Mouse (Mus musculus): Measurements from ENCODE around the gene Lingo1. TPM values are rescaled to one million over a fixed set of nuclear protein-coding genes. Genes with fewer than 3 reads are reported as not detected.

Gene Lingo1
- polyA plus RNA-seq, 1 experiment, result 1.2 TPM

DNA sequence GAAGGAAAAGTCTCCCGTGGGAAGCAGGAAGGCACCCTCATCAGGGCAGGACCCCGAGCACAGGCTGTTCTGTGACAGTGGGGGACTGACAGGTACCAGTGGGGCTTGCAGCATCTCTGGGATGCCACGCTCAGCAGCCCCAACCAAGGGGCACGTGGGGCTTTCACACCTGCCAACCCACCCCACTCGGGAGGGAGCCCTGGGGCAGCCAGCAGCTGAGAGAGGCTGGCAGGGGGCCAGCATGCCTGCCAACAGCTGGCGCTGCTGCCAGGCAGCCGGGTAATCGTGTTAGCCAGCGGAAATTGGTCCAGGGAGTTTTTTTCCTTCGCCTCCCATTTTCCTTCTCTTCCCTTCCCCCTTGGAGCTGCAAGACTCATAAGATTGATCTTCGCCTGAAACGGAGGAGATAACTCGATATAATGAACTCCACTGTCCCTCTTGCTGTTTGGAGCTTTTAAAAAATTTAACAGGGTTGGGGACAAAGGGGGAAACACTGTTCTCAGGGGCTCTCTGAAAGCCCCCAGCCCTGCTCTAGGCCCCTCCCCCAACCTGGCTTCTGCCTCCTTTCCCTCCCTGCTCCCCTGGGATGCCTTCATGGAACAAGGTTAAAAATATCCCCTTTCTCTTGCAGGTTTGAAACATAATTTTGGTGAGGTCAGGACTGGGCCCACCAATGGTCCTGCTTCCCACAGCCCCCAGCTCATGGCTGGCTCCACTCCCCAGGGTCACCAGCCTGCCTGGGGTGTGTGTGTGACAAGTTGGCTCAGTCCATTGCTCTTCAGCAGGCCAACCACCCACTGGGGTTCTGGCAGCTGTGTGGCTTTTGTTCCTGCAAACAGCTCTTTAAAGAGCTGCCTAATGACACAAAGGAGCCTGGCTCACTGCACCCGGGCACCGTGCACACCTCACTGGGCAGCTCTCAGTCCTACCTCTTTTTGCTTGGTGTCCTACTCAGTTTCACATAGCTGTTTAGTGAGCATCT, 68.3 kb downstream of the Lingo1 start:
- WGBS, result 38% methylated on average over 15 of the region's 15 CpGs
- Histone ChIP-seq H3K4me1 (ENCODE audit: control insufficient read depth, insufficient read depth, low read length) (no peaks in the 10 kb centered on the region), H3K4me3 (ENCODE audit: insufficient read depth, low read depth, low read length) (no peak overlapping the region), H3K36me3 (ENCODE audit: control insufficient read depth, insufficient read depth, low read length) (no peaks in the 10 kb centered on the region), H3K27me3 (replicated peaks; ENCODE audit: control insufficient read depth, insufficient read depth, low read length) (no peaks in the 10 kb centered on the region), H3K27ac (ENCODE audit: insufficient read depth, low read depth, low read length) (no peak overlapping the region)
- DNase-seq, result peak; percentile 38
- TF ChIP-seq CTCF (conservative IDR thresholded peaks at IDR 0.05; ENCODE audit: insufficient read depth, insufficient read length, low read depth, low read length) (no peak), POLR2A (IDR thresholded peaks at IDR 0.05; ENCODE audit: low read depth, low read length) (no peak)

DNA sequence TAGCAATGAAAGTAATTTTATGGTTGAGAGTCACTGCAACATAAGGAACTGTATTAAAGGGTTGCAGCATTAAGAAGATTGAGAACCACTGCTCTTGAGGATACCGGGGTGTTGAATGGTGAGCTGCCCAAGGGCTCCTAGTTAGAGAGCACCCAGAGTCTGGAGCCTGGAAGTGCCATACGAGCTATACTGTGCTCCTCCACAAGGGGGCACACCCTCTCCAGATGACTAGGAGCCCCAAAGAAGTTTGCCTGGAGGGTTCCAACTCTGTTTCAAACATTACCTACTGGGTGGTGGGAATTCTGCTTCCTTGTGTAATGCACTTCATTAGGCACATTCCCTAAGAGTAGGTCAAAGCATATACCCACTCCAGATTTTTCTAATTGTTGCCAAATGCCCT, 70.5 kb downstream of the Lingo1 start:
- 23% methylated on average over 2 of the region's 2 CpGs for WGBS
- TF ChIP-seq POLR2A (IDR thresholded peaks at IDR 0.05; ENCODE audit: low read depth, low read length) (no peak), CTCF (conservative IDR thresholded peaks at IDR 0.05; ENCODE audit: insufficient read depth, insufficient read length, low read depth, low read length) (peak; percentile 72)
- Histone ChIP-seq H3K36me3 (ENCODE audit: control insufficient read depth, insufficient read depth, low read length) (no peaks in the 10 kb centered on the region), H3K4me3 (ENCODE audit: insufficient read depth, low read depth, low read length) (no peak overlapping the region), H3K4me1 (ENCODE audit: control insufficient read depth, insufficient read depth, low read length) (no peaks in the 10 kb centered on the region), H3K27ac (ENCODE audit: insufficient read depth, low read depth, low read length) (no peak overlapping the region), H3K27me3 (replicated peaks; ENCODE audit: control insufficient read depth, insufficient read depth, low read length) (no peaks in the 10 kb centered on the region)
- peak; percentile 54 for DNase-seq

DNA sequence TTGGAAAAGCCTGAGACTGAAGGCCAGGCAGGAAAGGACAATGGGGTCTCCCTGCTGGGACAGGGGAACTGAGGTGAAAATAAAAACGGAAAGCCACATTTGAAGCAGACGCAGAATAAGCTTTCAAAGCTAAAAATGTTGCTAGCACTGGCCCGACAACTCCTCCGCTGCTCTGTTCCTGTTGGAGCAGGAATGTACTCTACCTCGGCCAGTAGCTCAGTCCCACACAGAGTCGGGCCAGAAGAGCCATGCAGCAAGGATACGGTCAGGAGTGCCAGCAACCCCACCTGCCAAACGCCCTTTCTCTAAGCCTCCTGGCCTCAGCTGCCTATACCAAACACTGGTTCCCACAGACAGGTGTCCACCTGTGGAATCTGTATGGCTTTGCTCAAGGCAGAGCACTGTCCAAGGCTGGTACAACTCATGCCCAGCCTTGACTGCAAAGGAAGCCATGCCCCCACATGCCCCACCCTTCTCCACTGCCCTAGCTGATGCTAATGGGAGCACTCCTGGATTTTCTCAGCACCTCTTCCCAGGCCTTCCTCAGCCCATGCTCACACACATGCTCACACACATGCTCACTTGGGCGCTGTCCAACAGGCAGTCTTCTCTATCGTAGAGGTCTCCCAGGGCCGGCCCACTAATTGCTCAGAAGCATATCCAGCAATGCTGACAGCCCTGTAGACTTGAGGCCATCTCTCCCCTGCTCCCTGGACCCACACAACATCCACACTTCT, 74.0 kb downstream of the Lingo1 start:
- 72% methylated on average over 11 of the region's 11 CpGs for WGBS
- H3K4me3 ChIP-seq (ENCODE audit: insufficient read depth, low read depth, low read length), result no peak overlapping the region

DNA sequence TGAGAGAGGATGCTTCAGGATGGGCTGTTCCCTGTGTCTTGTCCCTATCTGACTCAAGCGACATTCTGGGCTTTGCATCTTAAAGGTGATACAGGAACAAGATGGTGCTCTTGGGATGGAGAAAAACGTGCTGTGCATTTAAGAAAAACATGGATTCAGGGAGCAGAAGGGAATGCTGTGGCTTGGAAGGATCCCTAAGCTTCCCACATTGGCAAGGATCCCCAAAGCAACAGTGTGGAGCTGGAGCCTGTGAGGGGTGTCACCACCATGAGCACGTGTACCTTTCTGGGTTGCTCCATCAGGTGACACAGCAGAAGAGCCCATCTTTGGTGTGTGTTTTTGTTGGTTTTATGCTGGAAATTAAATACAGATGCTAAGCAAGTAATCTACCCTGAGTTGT, 77.3 kb downstream of the Lingo1 start:
- Histone ChIP-seq H3K27ac (ENCODE audit: insufficient read depth, low read depth, low read length) (no peak overlapping the region), H3K27me3 (replicated peaks; ENCODE audit: control insufficient read depth, insufficient read depth, low read length) (no peaks in the 10 kb centered on the region), H3K4me1 (ENCODE audit: control insufficient read depth, insufficient read depth, low read length) (no peaks in the 10 kb centered on the region), H3K4me3 (ENCODE audit: insufficient read depth, low read depth, low read length) (no peak overlapping the region), H3K36me3 (ENCODE audit: control insufficient read depth, insufficient read depth, low read length) (no peaks in the 10 kb centered on the region)
- TF ChIP-seq CTCF (conservative IDR thresholded peaks at IDR 0.05; ENCODE audit: insufficient read depth, insufficient read length, low read depth, low read length) (no peak), POLR2A (IDR thresholded peaks at IDR 0.05; ENCODE audit: low read depth, low read length) (no peak)
- DNase-seq, result no peak
- WGBS, result 75% methylated on average over 3 of the region's 3 CpGs

More for the DNA sequence above, 74.0 kb downstream of the Lingo1 start:
- DNase-seq, result no peak
- no peak for TF ChIP-seq POLR2A (IDR thresholded peaks at IDR 0.05; ENCODE audit: low read depth, low read length)
- TF ChIP-seq CTCF (conservative IDR thresholded peaks at IDR 0.05; ENCODE audit: insufficient read depth, insufficient read length, low read depth, low read length), result no peak
- Histone ChIP-seq H3K27ac (ENCODE audit: insufficient read depth, low read depth, low read length) (no peak overlapping the region), H3K36me3 (ENCODE audit: control insufficient read depth, insufficient read depth, low read length) (no peaks in the 10 kb centered on the region), H3K4me1 (ENCODE audit: control insufficient read depth, insufficient read depth, low read length) (no peaks in the 10 kb centered on the region), H3K27me3 (replicated peaks; ENCODE audit: control insufficient read depth, insufficient read depth, low read length) (no peaks in the 10 kb centered on the region)

DNA sequence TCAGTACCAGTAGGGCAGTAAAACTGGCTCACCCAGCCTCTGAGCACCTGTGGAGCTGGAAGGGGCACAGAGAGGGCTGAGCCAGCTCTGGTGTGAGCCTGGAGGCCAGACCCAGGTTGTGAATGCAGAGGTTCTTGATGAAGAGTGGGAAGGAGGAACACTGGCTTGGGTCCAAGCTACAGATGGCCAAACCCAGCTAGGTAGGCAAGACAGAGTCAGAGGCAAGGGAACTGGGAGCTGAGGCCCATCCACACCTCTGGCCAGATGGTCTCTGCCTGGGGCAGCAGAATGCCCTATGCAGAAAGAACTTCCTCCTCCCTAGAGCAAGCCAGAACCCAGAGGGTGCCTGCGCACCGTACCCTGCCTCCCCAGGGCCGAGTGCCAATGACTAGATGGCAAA, 79.7 kb downstream of the Lingo1 start:
- H3K27me3 ChIP-seq (replicated peaks; ENCODE audit: control insufficient read depth, insufficient read depth, low read length), result no peaks in the 10 kb centered on the region
- no peaks in the 10 kb centered on the region for H3K4me1 ChIP-seq (ENCODE audit: control insufficient read depth, insufficient read depth, low read length)
- no peak overlapping the region for H3K27ac ChIP-seq (ENCODE audit: insufficient read depth, low read depth, low read length)
- 86% methylated on average over 3 of the region's 3 CpGs for WGBS
- no peak overlapping the region for H3K4me3 ChIP-seq (ENCODE audit: insufficient read depth, low read depth, low read length)
- no peak for DNase-seq
- TF ChIP-seq POLR2A (IDR thresholded peaks at IDR 0.05; ENCODE audit: low read depth, low read length), result no peak
- no peak for TF ChIP-seq CTCF (conservative IDR thresholded peaks at IDR 0.05; ENCODE audit: insufficient read depth, insufficient read length, low read depth, low read length)
- no peaks in the 10 kb centered on the region for H3K36me3 ChIP-seq (ENCODE audit: control insufficient read depth, insufficient read depth, low read length)

DNA sequence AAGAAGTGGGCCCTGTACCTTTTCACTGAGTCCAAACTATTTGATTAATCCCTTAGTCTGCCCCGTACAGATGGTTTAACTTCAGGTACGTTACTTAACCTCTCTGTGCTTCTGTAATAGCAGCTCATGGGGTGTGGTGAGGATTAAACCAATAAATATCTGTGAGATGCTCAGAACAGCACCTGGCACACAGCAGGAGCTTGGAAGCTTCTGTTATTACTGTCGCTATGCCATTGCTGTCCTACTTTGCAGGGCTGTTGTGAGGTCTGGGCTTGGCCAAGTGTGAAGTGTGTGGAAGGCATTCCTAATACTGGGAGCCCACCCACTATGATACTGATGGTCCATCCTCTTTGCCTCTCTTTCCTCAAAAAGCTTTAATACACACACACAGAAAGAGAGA, 80.2 kb downstream of the Lingo1 start:
- Histone ChIP-seq H3K36me3 (ENCODE audit: control insufficient read depth, insufficient read depth, low read length) (no peaks in the 10 kb centered on the region), H3K4me3 (ENCODE audit: insufficient read depth, low read depth, low read length) (no peak overlapping the region), H3K4me1 (ENCODE audit: control insufficient read depth, insufficient read depth, low read length) (no peaks in the 10 kb centered on the region), H3K27ac (ENCODE audit: insufficient read depth, low read depth, low read length) (no peak overlapping the region), H3K27me3 (replicated peaks; ENCODE audit: control insufficient read depth, insufficient read depth, low read length) (no peaks in the 10 kb centered on the region)
- TF ChIP-seq CTCF (conservative IDR thresholded peaks at IDR 0.05; ENCODE audit: insufficient read depth, insufficient read length, low read depth, low read length) (no peak), POLR2A (IDR thresholded peaks at IDR 0.05; ENCODE audit: low read depth, low read length) (no peak)
- DNase-seq, result no peak
- 79% methylated on average over 3 of the region's 3 CpGs for WGBS

DNA sequence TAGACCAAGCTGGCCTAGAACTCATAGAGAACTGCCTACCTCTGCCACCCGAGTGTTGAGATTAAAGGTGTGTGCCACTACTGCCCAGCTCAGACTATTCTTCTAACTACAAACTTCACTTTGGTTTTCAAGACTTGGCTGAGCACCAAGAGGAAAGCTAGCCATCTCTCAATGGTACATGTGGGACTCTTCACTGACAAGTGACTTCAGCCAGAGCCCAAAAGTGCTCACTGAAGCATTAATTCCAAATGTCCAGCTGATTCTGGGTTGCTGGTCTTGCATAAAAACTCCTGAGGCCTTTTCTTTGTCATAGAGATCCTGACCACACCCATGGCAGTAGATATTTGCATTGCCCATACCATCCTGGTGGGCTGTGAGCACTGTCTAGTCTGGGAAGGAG, 81.9 kb downstream of the Lingo1 start:
- no peak for DNase-seq
- no peak overlapping the region for H3K27ac ChIP-seq (ENCODE audit: insufficient read depth, low read depth, low read length)
- 66% methylated on average over 1 of the region's 1 CpGs for WGBS
- H3K27me3 ChIP-seq (replicated peaks; ENCODE audit: control insufficient read depth, insufficient read depth, low read length), result no peaks in the 10 kb centered on the region
- H3K36me3 ChIP-seq (ENCODE audit: control insufficient read depth, insufficient read depth, low read length), result no peaks in the 10 kb centered on the region
- no peaks in the 10 kb centered on the region for H3K4me1 ChIP-seq (ENCODE audit: control insufficient read depth, insufficient read depth, low read length)
- no peak overlapping the region for H3K4me3 ChIP-seq (ENCODE audit: insufficient read depth, low read depth, low read length)
- TF ChIP-seq CTCF (conservative IDR thresholded peaks at IDR 0.05; ENCODE audit: insufficient read depth, insufficient read length, low read depth, low read length), result no peak
- TF ChIP-seq POLR2A (IDR thresholded peaks at IDR 0.05; ENCODE audit: low read depth, low read length), result no peak
